17 mouse cellular contexts compared by ENCODE assay signal in the genomic region with DNA sequence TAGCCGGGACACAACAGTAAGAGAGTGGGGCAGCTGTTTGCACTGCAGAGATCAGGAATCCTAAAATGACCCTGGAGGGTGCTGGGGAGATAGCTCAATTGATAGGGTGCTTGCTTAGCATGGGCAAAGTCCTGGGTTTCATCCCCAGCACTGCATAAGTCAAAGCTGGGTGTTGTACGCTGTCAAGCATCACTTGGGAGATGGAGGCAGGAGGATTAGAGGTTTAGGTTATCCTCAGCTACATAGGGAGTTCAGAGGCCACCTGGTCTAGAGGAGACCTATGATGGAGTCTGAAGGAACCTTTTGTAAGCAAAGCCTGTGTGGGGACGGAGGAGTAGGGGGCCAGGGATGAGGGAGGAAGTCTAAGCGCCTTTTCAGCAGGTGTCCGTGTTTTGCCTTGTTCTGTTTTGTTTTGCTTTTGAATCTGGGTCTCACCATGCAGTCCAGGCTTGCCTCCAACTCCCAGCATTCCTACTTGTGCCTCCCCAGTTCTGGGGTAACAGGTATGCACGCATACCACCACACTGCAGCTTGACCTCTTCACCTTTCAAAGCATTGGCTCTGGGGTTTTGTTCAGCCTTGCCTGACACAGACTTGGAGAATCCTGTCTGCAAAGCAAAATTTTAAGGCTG. TPM values are rescaled to one million over a fixed set of nuclear protein-coding genes. Genes with fewer than 3 reads are reported as not detected.
DNase-seq lines count a peak whose midpoint lies in the region; ATAC-seq and TF ChIP-seq lines count a peak whose summit lies in the region.
"Had no signal": no experiment of that assay in that cellular context is flagged by ENCODE, and none has a peak within 500 bp of the region (broad histone marks: within the 10 kb centered on the region; RNA-seq: fewer than 3 reads in every experiment).

No protein-coding gene starts in this region.

- peak overlapping the region; percentile 99 for H3K27ac ChIP-seq in thymus, adult 2 months (ENCODE audit: control insufficient read depth, insufficient read depth, low read length)
- H3K27ac ChIP-seq: embryonic facial prominence, embryonic 12.5 days; forebrain, embryonic 13.5 days; left cerebral cortex, adult 2 months; midbrain, embryonic 12.5 days had no signal

- TF ChIP-seq POLR2A in thymus, adult 2 months (IDR thresholded peaks at IDR 0.05; ENCODE audit: control insufficient read depth, extremely low read depth, insufficient read depth, low read length, poor library complexity) = no peak

- no peak for ATAC-seq in CD4-positive, CD25-positive, alpha-beta regulatory T cell, adult 4 months
- ATAC-seq: forebrain, embryonic 13.5 days had no signal

- peak; percentile 28 for DNase-seq in CD4-positive, CD25-positive, alpha-beta regulatory T cell, adult 2 months (ENCODE audit: low read depth, low spot score)
- peak; percentile 42 for DNase-seq in thymus, adult 2 months
- no peak for DNase-seq in thymus, adult 18-20 months
- DNase-seq in splenic B cell, adult 2 months (ENCODE audit: low read depth, low spot score) = peak; percentile 24
- no peak for DNase-seq in layer of hippocampus, postnatal 25 days (ENCODE audit: extremely low spot score in 1 of 2, low spot score in 1 of 2)
- no peak for DNase-seq in left cerebral cortex, adult 9 months (ENCODE audit: low spot score in 2 of 2)
- DNase-seq in layer of hippocampus, postnatal 36 days = no peak
- DNase-seq: cerebellum, postnatal 10 days; gastrocnemius, postnatal 14 days; kidney, postnatal 25 days had no signal

- no peak for TF ChIP-seq CTCF in thymus, adult 2 months (IDR thresholded peaks at IDR 0.05; ENCODE audit: borderline replicate concordance, control insufficient read depth, extremely low read depth, insufficient read depth, low read length, poor library complexity)

- no peaks in the 10 kb centered on the region for H3K27me3 ChIP-seq in thymus, adult 2 months (ENCODE audit: control insufficient read depth, insufficient read depth, low read length)
- H3K27me3 ChIP-seq in splenic B cell, adult 2 months (ENCODE audit: control insufficient read depth, insufficient read depth, low read length, poor library complexity, severe bottlenecking) = no peaks in the 10 kb centered on the region
- H3K27me3 ChIP-seq: embryonic facial prominence, embryonic 12.5 days; midbrain, embryonic 12.5 days had no signal

- peak overlapping the region; percentile 92 for H3K4me3 ChIP-seq in thymus, adult 2 months (ENCODE audit: control insufficient read depth, insufficient read depth, low read length)
- H3K4me3 ChIP-seq: embryonic facial prominence, embryonic 12.5 days; forebrain, embryonic 13.5 days; left cerebral cortex, adult 2 months; midbrain, embryonic 12.5 days had no signal

- H3K36me3 ChIP-seq in thymus, adult 2 months (ENCODE audit: control insufficient read depth, insufficient read depth, low read length) = peaks cover 4% of the 10 kb centered on the region
- H3K36me3 ChIP-seq in splenic B cell, adult 2 months (ENCODE audit: control insufficient read depth, insufficient read depth, low read length, poor library complexity, severe bottlenecking) = peaks cover 5% of the 10 kb centered on the region; the same call in 1 of the 2 replicates
- H3K36me3 ChIP-seq: embryonic facial prominence, embryonic 12.5 days; midbrain, embryonic 12.5 days had no signal

- 2% methylated on average over 6 of the region's 6 CpGs for WGBS in thymus, adult 2 months

- peaks cover 21% of the 10 kb centered on the region for H3K4me1 ChIP-seq in thymus, adult 2 months (replicated peaks; ENCODE audit: control insufficient read depth, insufficient read depth, low read length)
- H3K4me1 ChIP-seq: embryonic facial prominence, embryonic 12.5 days; forebrain, embryonic 13.5 days; midbrain, embryonic 12.5 days had no signal

RNA-seq across cellular contexts. Expression of gene A430078G23Rik, which starts 0.7 kb away (rescaled TPM):
- polyA plus RNA-seq in CD4-positive, CD25-positive, alpha-beta regulatory T cell, adult 4 months (2017; shearing (Covaris generic)) = 10 to 100 TPM; 38.2 to 52.0 TPM
- polyA plus RNA-seq in thymus, adult 2 months (2012; rRNA removed) = 30.2 and 30.7 TPM in 2 replicates
- total RNA-seq in layer of hippocampus, postnatal 25 days (2021) = not detected
- total RNA-seq in layer of hippocampus, postnatal 36 days (2021) = under 1 TPM in 1 of 2 experiments, not detected in 1; 0.25 TPM
- polyA plus RNA-seq: embryonic facial prominence, embryonic 12.5 days; intestine, embryonic 14.5 days; midbrain, embryonic 12.5 days; neural tube, embryonic 14.5 days had no signal

RNA-seq across cellular contexts. Expression of gene Arhgef18, which starts 38.9 kb away (rescaled TPM):
- 10 to 100 TPM; 27.6 to 35.8 TPM for polyA plus RNA-seq in CD4-positive, CD25-positive, alpha-beta regulatory T cell, adult 4 months (2017; shearing (Covaris generic))
- polyA plus RNA-seq in thymus, adult 2 months (2012; rRNA removed) = 120 and 122 TPM in 2 replicates
- 10 to 100 TPM; 41.6 to 43.6 TPM for total RNA-seq in layer of hippocampus, postnatal 25 days (2021)
- 10 to 100 TPM; 46.0 to 50.5 TPM for total RNA-seq in layer of hippocampus, postnatal 36 days (2021)

Comparison
In these comparisons a context has a peak if more than half of its experiments do, and no peak if none do; other contexts are left out.
1. DNase-seq: peak in CD4-positive, CD25-positive, alpha-beta regulatory T cell, adult 2 months (single experiment), thymus, adult 2 months (single experiment) and splenic B cell, adult 2 months (single experiment); none in thymus, adult 18-20 months (0 of 2), layer of hippocampus, postnatal 25 days (0 of 2), left cerebral cortex, adult 9 months (0 of 2) and layer of hippocampus, postnatal 36 days (0 of 2).